Mouse (Mus musculus) liver, postnatal 0 days (tissue): ENCODE results near the gene Pigq.

Experiments
- CTCF ChIP-seq: sonication (generic); IDR thresholded peaks from 2 replicates; pipeline ENCODE4 v1.5.1; 2016; ENCODE audit warnings: antibody characterized with exemption, low read depth
- EP300 ChIP-seq: IDR thresholded peaks from 2 replicates; pipeline ENCODE4 v1.6.1; 2016; ENCODE audit warnings: antibody characterized with exemption, low read depth, mild to moderate bottlenecking

GRCm38 (mm10) chr17:25951225-25951802, 6.6 kb upstream of the Pigq start:
- TF ChIP-seq EP300 (no peak), CTCF (no peak)
